Mouse (Mus musculus): ENCODE data around the gene Ccdc84.

- TF ChIP-seq POLR2A (IDR thresholded peaks at IDR 0.05; ENCODE audit: insufficient read length, low read depth) (no peak), USF1 (IDR thresholded peaks at IDR 0.05; ENCODE audit: low read depth) (no peak), MYOG (IDR thresholded peaks at IDR 0.05; ENCODE audit: control insufficient read depth in 1 of 3, insufficient read depth in 1 of 3, insufficient read length in 2 of 3, low read depth in 2 of 3) (no peak), SRF (IDR thresholded peaks at IDR 0.05; ENCODE audit: control insufficient read depth, insufficient read length, low read depth) (no peak)
These were observed 31.1 kb downstream of the Ccdc84 start for GRCm38 (mm10) chr9:44387221-44387620.
